Mouse (Mus musculus) neural tube, embryonic 13.5 days (tissue): ENCODE measurements at regions not wholly inside any gene's neighbourhood (a gene's known extent, or its start where the extent isn't known, plus 50 kb on each side); places are given as distances from the start of the nearest gene placed in this dataset.

Experiments used
- ATAC-seq: fragments of 200-750 bp; cut with Nextera tagmentation; 2 replicates; pipeline ENCODE4 v1.8.0; 2017; ENCODE audit warnings: low read depth, mild to moderate bottlenecking, moderate TSS enrichment, moderate library complexity
- H3K27ac ChIP-seq: fragments of 300-500 bp; sonication (generic); replicated peaks from 2 replicates; pipeline ENCODE4 v1.5.1; 2015; ENCODE audit warnings: moderate library complexity, mild to moderate bottlenecking, inconsistent platforms
- H3K27me3 ChIP-seq: fragments of 300-500 bp; sonication (generic); 2 replicates; pipeline ENCODE4 v1.6.1; 2015; ENCODE audit warnings: mild to moderate bottlenecking, inconsistent platforms
- H3K36me3 ChIP-seq: fragments of 300-500 bp; sonication (generic); 2 replicates; pipeline ENCODE4 v1.6.1; 2015; ENCODE audit warnings: mild to moderate bottlenecking, inconsistent platforms
- H3K4me1 ChIP-seq: fragments of 300-500 bp; sonication (generic); replicated peaks from 2 replicates; pipeline ENCODE4 v1.6.1; 2015; ENCODE audit warnings: inconsistent platforms
- H3K4me2 ChIP-seq: fragments of 300-500 bp; sonication (generic); 2 replicates; pipeline ENCODE4 v1.6.1; 2015; ENCODE audit warnings: inconsistent platforms, mild to moderate bottlenecking, moderate library complexity
- H3K4me3 ChIP-seq: fragments of 300-500 bp; sonication (generic); 2 replicates; pipeline ENCODE4 v1.5.1; 2015; ENCODE audit warnings: mild to moderate bottlenecking, inconsistent platforms
- H3K9ac ChIP-seq: fragments of 300-500 bp; sonication (generic); 2 replicates; pipeline ENCODE4 v1.6.1; 2015; ENCODE audit warnings: moderate library complexity, mild to moderate bottlenecking, inconsistent platforms
- H3K9me3 ChIP-seq: fragments of 300-500 bp; sonication (generic); 2 replicates; pipeline ENCODE4 v1.6.1; 2016; ENCODE audit warnings: inconsistent platforms
- WGBS: fragments of 180-500 bp; shearing (Covaris S2); methylation state at CpG from one replicate; pipeline ENCODE4 v1.1.7; 2015; 5-methylcytosine and 5-hydroxymethylcytosine counted together

GRCm38 (mm10) chr16:39158893-39159292 lies 266.4 kb downstream of the Igsf11 start:
- Histone ChIP-seq H3K4me1 (no peaks in the 10 kb centered on the region), H3K36me3 (no peaks in the 10 kb centered on the region), H3K4me2 (no peak overlapping the region), H3K4me3 (no peak overlapping the region), H3K9me3 (no peaks in the 10 kb centered on the region), H3K9ac (no peak overlapping the region), H3K27ac (no peak overlapping the region), H3K27me3 (no peaks in the 10 kb centered on the region)
- WGBS, result 30% methylated on average over 3 of the region's 3 CpGs
- ATAC-seq, result no peak

DNA sequence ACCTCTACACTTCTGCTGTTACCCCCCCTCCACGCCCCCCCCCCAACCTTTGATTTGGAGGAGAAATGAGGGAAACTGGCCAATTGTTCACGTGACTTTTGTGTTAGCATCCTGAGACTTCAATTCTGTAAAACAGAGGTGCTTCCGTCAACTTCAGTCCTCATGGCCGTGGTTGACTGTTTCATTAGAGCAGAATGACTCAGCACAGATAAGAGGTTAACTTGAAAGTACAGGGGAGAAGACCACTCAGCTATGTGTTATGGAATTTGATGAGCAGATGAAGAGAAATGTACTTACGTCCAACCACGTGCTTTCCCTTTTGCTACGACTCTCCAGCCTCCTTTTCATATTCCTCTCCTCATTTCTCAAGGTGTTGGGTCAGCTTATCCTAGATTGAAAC lies 267.3 kb downstream of the Igsf11 start:
- no peak overlapping the region for H3K4me2 ChIP-seq
- H3K9ac ChIP-seq, result no peak overlapping the region
- H3K27ac ChIP-seq, result no peak overlapping the region
- ATAC-seq, result no peak
- no peaks in the 10 kb centered on the region for H3K9me3 ChIP-seq
- no peaks in the 10 kb centered on the region for H3K4me1 ChIP-seq
- H3K4me3 ChIP-seq, result no peak overlapping the region
- WGBS, result 88% methylated on average over 7 of the region's 7 CpGs
- no peaks in the 10 kb centered on the region for H3K27me3 ChIP-seq
- H3K36me3 ChIP-seq, result no peaks in the 10 kb centered on the region

- 38% methylated on average over 1 of the region's 1 CpGs for WGBS
- no peak overlapping the region for H3K9ac ChIP-seq
- H3K9me3 ChIP-seq, result no peaks in the 10 kb centered on the region
- no peaks in the 10 kb centered on the region for H3K36me3 ChIP-seq
- no peaks in the 10 kb centered on the region for H3K4me1 ChIP-seq
- no peak overlapping the region for H3K27ac ChIP-seq
- no peak for ATAC-seq
- H3K4me2 ChIP-seq, result no peak overlapping the region
- no peaks in the 10 kb centered on the region for H3K27me3 ChIP-seq
- no peak overlapping the region for H3K4me3 ChIP-seq
These were observed 270.2 kb downstream of the Igsf11 start for GRCm38 (mm10) chr16:39162684-39163083.

DNA sequence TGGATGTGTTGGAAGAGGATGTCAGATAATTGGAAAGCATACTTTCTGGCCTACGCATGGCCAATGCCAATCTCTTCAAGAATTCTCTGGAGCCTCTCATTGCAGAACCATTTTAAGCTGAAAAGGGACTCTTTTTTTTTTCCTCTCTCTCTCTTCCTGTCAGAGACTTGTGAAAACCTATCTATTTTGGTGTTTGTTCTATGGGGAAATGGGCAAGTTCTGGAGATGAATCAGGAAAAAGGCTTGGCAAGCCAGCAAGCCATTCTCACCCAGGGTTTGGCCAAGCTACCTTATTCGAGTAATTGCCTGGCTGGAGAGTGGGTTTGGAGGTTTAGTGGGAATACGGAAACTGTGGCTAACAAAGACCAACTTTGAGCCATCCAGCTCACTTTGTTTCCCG lies 299.4 kb downstream of the Igsf11 start:
- Histone ChIP-seq H3K27ac (no peak overlapping the region), H3K4me3 (no peak overlapping the region), H3K36me3 (no peaks in the 10 kb centered on the region), H3K9ac (no peak overlapping the region), H3K4me1 (no peaks in the 10 kb centered on the region), H3K27me3 (no peaks in the 10 kb centered on the region), H3K9me3 (no peaks in the 10 kb centered on the region), H3K4me2 (no peak overlapping the region)
- no peak for ATAC-seq
- 88% methylated on average over 4 of the region's 4 CpGs for WGBS

- H3K36me3 ChIP-seq, result no peaks in the 10 kb centered on the region
- no peak overlapping the region for H3K9ac ChIP-seq
- no peak for ATAC-seq
- H3K27ac ChIP-seq, result no peak overlapping the region
- H3K9me3 ChIP-seq, result no peaks in the 10 kb centered on the region
- no peak overlapping the region for H3K4me2 ChIP-seq
- H3K27me3 ChIP-seq, result no peaks in the 10 kb centered on the region
- no peaks in the 10 kb centered on the region for H3K4me1 ChIP-seq
- H3K4me3 ChIP-seq, result no peak overlapping the region
- 90% methylated on average over 1 of the region's 1 CpGs for WGBS
These were observed 303.0 kb downstream of the Igsf11 start for GRCm38 (mm10) chr16:39195431-39195830.

DNA sequence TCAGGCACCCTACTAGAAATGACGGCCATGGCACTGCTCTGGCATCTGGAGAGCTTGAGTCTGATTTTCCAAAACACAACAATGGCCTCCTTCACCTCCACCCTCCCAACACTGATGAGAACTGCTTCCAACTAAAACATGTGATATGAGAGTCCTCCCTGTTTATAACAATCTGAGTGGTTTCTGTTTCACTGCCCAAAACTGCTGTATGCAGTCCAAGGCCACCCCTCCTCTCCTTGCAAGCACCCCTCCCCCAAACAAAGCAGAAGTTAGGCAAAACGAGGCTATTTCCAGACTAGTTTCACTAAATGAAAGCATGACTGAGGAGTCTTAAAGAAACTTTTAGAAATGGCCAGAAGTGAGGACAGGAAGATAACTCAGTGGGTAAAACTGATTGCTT lies 304.4 kb downstream of the Igsf11 start:
- ATAC-seq, result no peak
- no peaks in the 10 kb centered on the region for H3K36me3 ChIP-seq
- no peak overlapping the region for H3K9ac ChIP-seq
- no peak overlapping the region for H3K4me2 ChIP-seq
- H3K9me3 ChIP-seq, result no peaks in the 10 kb centered on the region
- no peaks in the 10 kb centered on the region for H3K4me1 ChIP-seq
- no peaks in the 10 kb centered on the region for H3K27me3 ChIP-seq
- no peak overlapping the region for H3K27ac ChIP-seq
- no peak overlapping the region for H3K4me3 ChIP-seq
- WGBS, result 73% methylated on average over 2 of the region's 2 CpGs

DNA sequence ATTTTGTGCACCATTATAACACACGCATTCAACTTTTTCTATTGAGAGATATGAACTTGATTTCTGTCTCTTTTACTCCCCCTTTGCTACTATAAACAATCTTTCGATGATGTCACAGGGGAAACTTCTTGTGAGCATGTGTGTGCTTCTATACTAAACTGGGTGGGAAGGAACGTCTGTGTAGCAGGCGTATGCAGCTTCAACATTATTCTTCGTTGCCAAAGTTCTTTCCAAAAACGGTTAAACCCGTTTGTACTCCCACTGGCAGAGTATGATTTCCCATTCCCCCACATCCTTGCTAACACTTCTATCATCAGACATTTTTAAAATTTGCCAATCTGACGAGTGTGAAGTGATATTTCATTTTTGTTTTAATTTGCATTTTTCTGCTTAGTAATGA lies 331.1 kb downstream of the Igsf11 start:
- WGBS, result 84% methylated on average over 8 of the region's 8 CpGs
- H3K4me1 ChIP-seq, result no peaks in the 10 kb centered on the region
- H3K27me3 ChIP-seq, result no peaks in the 10 kb centered on the region

GRCm38 (mm10) chr16:39229501-39229900 lies 337.0 kb downstream of the Igsf11 start:
- no peak overlapping the region for H3K27ac ChIP-seq
- ATAC-seq, result no peak; the same call in 1 of the 2 replicates

More for the DNA sequence above, 331.1 kb downstream of the Igsf11 start:
- Histone ChIP-seq H3K9ac (no peak overlapping the region), H3K4me3 (no peak overlapping the region), H3K27ac (no peak overlapping the region), H3K4me2 (no peak overlapping the region), H3K36me3 (no peaks in the 10 kb centered on the region), H3K9me3 (peaks cover 2% of the 10 kb centered on the region; the same call in 1 of the 2 replicates)
- ATAC-seq, result no peak

DNA sequence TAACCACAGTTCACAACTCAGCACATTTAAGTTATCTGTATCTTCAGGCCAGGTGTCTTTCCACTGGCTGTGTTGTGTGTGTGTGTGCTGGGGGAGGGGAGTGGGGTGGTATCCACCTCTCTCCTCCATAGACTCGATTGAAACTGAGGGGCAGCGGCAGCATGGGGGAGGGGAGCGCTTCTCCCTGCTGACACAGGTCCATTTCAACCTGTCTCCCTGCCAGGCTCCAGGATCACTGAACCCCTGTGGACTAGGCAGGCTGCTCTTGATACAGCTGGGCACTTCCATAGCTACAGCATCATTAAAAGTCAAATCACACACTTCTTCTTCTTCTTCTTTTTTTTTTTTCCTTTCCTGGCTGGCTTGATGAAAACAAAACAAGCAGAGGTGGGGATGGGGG lies 338.0 kb downstream of the Igsf11 start:
- no peak overlapping the region for H3K9ac ChIP-seq
- peak overlapping the region; percentile 0; the same call in 1 of the 2 replicates for H3K27ac ChIP-seq

More at GRCm38 (mm10) chr16:39229501-39229900, 337.0 kb downstream of the Igsf11 start:
- Histone ChIP-seq H3K4me3 (no peak overlapping the region), H3K9me3 (peaks cover 2% of the 10 kb centered on the region; the same call in 1 of the 2 replicates), H3K4me1 (peaks cover 18% of the 10 kb centered on the region), H3K36me3 (no peaks in the 10 kb centered on the region), H3K9ac (no peak overlapping the region), H3K27me3 (no peaks in the 10 kb centered on the region), H3K4me2 (no peak overlapping the region)
- WGBS, result 53% methylated on average over 7 of the region's 7 CpGs

DNA sequence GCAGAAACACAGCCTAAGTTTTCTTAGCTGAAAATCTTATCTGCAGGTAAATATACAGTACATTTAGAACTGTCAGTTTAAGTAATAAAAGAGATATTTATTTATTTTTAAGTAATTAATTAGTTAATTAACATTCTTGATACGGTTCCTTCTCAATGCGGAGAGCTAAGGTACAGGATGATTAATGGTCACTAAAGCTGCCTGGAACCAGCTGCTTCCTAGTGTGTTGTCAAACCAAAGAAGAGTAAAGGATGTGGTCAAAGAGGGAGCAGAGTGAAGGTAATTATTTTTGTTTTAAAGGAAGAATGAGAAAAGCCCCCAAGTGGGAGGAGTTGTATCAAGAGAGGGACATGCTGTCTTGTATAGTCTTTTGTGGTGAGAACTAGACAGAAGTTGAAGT lies 341.8 kb downstream of the Igsf11 start:
- ATAC-seq, result no peak
- Histone ChIP-seq H3K4me3 (no peak overlapping the region), H3K27ac (no peak overlapping the region), H3K9ac (no peak overlapping the region), H3K4me1 (peaks cover 18% of the 10 kb centered on the region), H3K36me3 (no peaks in the 10 kb centered on the region), H3K4me2 (no peak overlapping the region), H3K9me3 (no peaks in the 10 kb centered on the region), H3K27me3 (no peaks in the 10 kb centered on the region)
- 25% methylated on average over 2 of the region's 2 CpGs for WGBS

More for the DNA sequence above, 338.0 kb downstream of the Igsf11 start:
- Histone ChIP-seq H3K4me2 (no peak overlapping the region), H3K27me3 (no peaks in the 10 kb centered on the region), H3K36me3 (no peaks in the 10 kb centered on the region), H3K4me3 (no peak overlapping the region), H3K9me3 (peaks cover 2% of the 10 kb centered on the region; the same call in 1 of the 2 replicates), H3K4me1 (peaks cover 18% of the 10 kb centered on the region)
- WGBS, result 21% methylated on average over 3 of the region's 3 CpGs
- peak; percentile 48 for ATAC-seq

DNA sequence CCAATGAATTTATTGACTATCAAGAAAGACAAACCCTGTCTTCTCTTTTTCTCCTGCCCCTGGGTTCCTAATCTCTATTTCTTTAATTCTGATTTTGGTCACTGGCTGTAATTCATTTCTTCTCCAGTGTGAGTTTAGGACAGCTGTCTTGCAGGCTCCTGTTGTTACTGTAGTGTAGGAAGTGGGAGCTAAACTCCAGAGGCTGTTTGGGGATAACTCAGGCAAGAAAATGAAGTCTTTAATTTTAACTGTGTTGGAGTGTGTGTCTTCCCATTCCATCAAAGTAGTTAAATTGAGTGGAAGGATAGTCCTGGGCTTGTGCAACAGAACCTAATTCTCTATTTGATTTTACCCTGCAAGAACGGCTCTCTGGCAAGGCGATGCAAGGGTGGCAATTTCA lies 381.0 kb downstream of the Igsf11 start:
- Histone ChIP-seq H3K4me1 (no peaks in the 10 kb centered on the region), H3K9ac (no peak overlapping the region), H3K4me3 (no peak overlapping the region), H3K27ac (no peak overlapping the region), H3K27me3 (no peaks in the 10 kb centered on the region), H3K9me3 (no peaks in the 10 kb centered on the region), H3K4me2 (no peak overlapping the region), H3K36me3 (no peaks in the 10 kb centered on the region)
- ATAC-seq, result no peak
- WGBS, result 92% methylated on average over 2 of the region's 2 CpGs

DNA sequence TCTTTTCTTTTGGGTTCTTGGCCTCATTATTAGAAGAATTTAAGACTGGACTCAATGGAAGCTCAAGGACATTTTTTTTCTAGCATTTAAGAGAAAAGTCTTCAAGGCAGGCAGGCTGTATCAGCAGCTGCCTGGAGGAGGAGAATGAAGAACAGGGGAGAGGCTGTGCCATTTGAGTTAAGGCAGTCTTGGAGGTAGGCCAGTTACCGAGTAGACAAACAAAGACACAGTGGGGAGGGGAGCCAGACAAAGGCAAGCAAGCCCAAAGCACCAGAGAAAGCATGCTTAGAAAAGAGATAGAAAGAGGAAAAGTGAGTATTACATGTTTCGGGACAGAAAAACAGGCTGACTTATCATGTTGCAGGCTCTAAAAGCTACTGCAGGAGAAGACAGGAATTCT lies 392.0 kb downstream of the Igsf11 start:
- WGBS, result 16% methylated on average over 2 of the region's 2 CpGs
- 0 out of 2 replicates have a peak, but pooled peaks cover 5% of the 10 kb centered on the region for H3K27me3 ChIP-seq
- ATAC-seq, result no peak

DNA sequence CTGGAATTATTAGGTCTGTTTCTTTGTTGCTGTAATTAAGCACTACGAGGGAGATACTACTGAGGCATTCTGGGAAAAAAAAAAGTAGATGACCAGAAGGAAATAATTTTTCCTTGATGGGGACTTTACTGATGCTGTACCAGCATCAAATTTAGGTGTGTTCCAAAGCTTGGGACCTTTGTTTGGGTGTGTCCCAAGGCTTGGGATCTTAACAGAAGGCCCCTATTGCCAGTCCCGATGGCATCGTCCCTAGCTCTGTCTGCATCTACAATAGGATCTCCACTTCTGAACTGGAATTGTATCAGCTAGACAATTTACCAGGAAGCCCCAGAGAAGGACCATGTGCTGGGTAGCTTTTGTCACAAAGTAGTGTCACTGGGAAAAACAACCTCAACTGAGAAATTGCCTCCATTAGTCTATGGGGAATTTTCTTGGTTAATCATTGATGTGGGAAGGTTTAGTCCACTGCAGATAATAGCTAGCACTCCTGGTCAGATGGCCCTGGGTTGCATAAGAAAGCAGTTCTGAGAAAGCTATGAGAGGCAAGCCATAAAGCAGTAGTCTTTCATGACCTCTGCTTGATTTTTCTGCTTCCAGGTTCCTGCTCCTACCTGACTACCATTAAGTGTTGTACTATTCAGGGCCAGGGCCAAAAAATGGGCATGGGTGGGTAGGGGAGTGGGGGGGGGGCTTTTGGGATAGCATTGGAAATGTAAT lies 392.7 kb downstream of the Igsf11 start:
- Histone ChIP-seq H3K4me3 (no peak overlapping the region), H3K27ac (no peak overlapping the region), H3K36me3 (no peaks in the 10 kb centered on the region), H3K9me3 (no peaks in the 10 kb centered on the region), H3K9ac (no peak overlapping the region), H3K4me1 (peaks cover 4% of the 10 kb centered on the region; the same call in 1 of the 2 replicates), H3K27me3 (0 out of 2 replicates have a peak, but pooled peaks cover 5% of the 10 kb centered on the region), H3K4me2 (no peak overlapping the region)
- 70% methylated on average over 3 of the region's 3 CpGs for WGBS
- no peak for ATAC-seq

More for the DNA sequence above, 392.0 kb downstream of the Igsf11 start:
- Histone ChIP-seq H3K4me3 (no peak overlapping the region), H3K9me3 (no peaks in the 10 kb centered on the region), H3K36me3 (no peaks in the 10 kb centered on the region), H3K9ac (no peak overlapping the region), H3K27ac (no peak overlapping the region), H3K4me2 (no peak overlapping the region), H3K4me1 (peaks cover 4% of the 10 kb centered on the region; the same call in 1 of the 2 replicates)
